Mouse (Mus musculus): ENCODE data around the gene Dusp27. TPM values are rescaled to one million over a fixed set of nuclear protein-coding genes. Genes with fewer than 3 reads are reported as not detected.

Gene Dusp27
- polyA plus RNA-seq, 2 experiments = 0.02 TPM; not detected in 1

GRCm38 (mm10) chr1:166056098-166056756, 71.5 kb downstream of the Dusp27 start:
- no peak overlapping the region for H3K9ac ChIP-seq (replicated peaks)
- WGBS (ENCODE audit: insufficient replicate concordance) = 45% methylated on average over 9 of the region's 9 CpGs
- DNase-seq (ENCODE audit: low read depth in 3 of 3, low spot score in 3 of 3) (no peak), ATAC-seq (ENCODE audit: insufficient read depth) (no peak)
- TF ChIP-seq CTCF (IDR thresholded peaks at IDR 0.05; ENCODE audit: low read depth) = no peak
- no peak for TF ChIP-seq EP300 (IDR thresholded peaks at IDR 0.05; ENCODE audit: low read depth)
- H3K4me1 ChIP-seq (replicated peaks; ENCODE audit: control insufficient read depth in 2 of 2, insufficient read depth in 2 of 2, low read length in 1 of 2) = peaks cover 0 to 4% of the 10 kb centered on the region in 2 experiments; a peak in 1 of 4 replicates
- H3K36me3 ChIP-seq (replicated peaks; ENCODE audit: control insufficient read depth, insufficient read depth, low read depth) = no peaks in the 10 kb centered on the region
- H3K4me2 ChIP-seq (ENCODE audit: low read depth) = no peak overlapping the region
- no peaks in the 10 kb centered on the region for H3K9me3 ChIP-seq (ENCODE audit: control insufficient read depth, low read length)
- no peak overlapping the region for H3K27ac ChIP-seq
- no peak overlapping the region for H3K4me3 ChIP-seq (ENCODE audit: insufficient read depth in 1 of 2, low read depth in 2 of 2, low read length in 2 of 2)
- H3K27me3 ChIP-seq (ENCODE audit: control insufficient read depth, insufficient read depth, low read length) = no peaks in the 10 kb centered on the region

GRCm38 (mm10) chr1:166053285-166053955, 74.3 kb downstream of the Dusp27 start:
- Histone ChIP-seq H3K9me3 (ENCODE audit: control insufficient read depth, low read length) (no peaks in the 10 kb centered on the region), H3K27me3 (ENCODE audit: control insufficient read depth, insufficient read depth, low read length) (peaks cover 9% of the 10 kb centered on the region), H3K4me3 (ENCODE audit: insufficient read depth in 1 of 2, low read depth in 2 of 2, low read length in 2 of 2) (no peak overlapping the region), H3K27ac (no peak overlapping the region), H3K9ac (replicated peaks) (no peak overlapping the region), H3K36me3 (replicated peaks; ENCODE audit: control insufficient read depth, insufficient read depth, low read depth) (no peaks in the 10 kb centered on the region), H3K4me1 (replicated peaks; ENCODE audit: control insufficient read depth in 2 of 2, insufficient read depth in 2 of 2, low read length in 1 of 2) (peaks cover 0 to 5% of the 10 kb centered on the region in 2 experiments; a peak in 2 of 4 replicates), H3K4me2 (ENCODE audit: low read depth) (no peak overlapping the region)
- TF ChIP-seq EP300 (IDR thresholded peaks at IDR 0.05; ENCODE audit: low read depth) (no peak), CTCF (IDR thresholded peaks at IDR 0.05; ENCODE audit: low read depth) (no peak)
- ATAC-seq (ENCODE audit: insufficient read depth) = no peak
- no peak for DNase-seq (ENCODE audit: low read depth in 3 of 3, low spot score in 3 of 3)
- WGBS (ENCODE audit: insufficient replicate concordance) = 11% methylated on average over 10 of the region's 10 CpGs

- H3K27me3 ChIP-seq (ENCODE audit: control insufficient read depth, insufficient read depth, low read length) = peaks cover 25% of the 10 kb centered on the region
- no peaks in the 10 kb centered on the region for H3K36me3 ChIP-seq (replicated peaks; ENCODE audit: control insufficient read depth, insufficient read depth, low read depth)
- ATAC-seq (ENCODE audit: insufficient read depth) (no peak), DNase-seq (ENCODE audit: low read depth in 3 of 3, low spot score in 3 of 3) (no peak)
- no peaks in the 10 kb centered on the region for H3K9me3 ChIP-seq (ENCODE audit: control insufficient read depth, low read length)
- H3K9ac ChIP-seq (replicated peaks) = no peak overlapping the region
- WGBS (ENCODE audit: insufficient replicate concordance) = 27% methylated on average over 11 of the region's 11 CpGs
- TF ChIP-seq EP300 (IDR thresholded peaks at IDR 0.05; ENCODE audit: low read depth) = no peak
- no peak for TF ChIP-seq CTCF (IDR thresholded peaks at IDR 0.05; ENCODE audit: low read depth)
- H3K4me3 ChIP-seq (ENCODE audit: insufficient read depth in 1 of 2, low read depth in 2 of 2, low read length in 2 of 2) = no peak overlapping the region
- H3K4me1 ChIP-seq (replicated peaks; ENCODE audit: control insufficient read depth in 2 of 2, insufficient read depth in 2 of 2, low read length in 1 of 2) = peaks cover 0 to 9% of the 10 kb centered on the region in 2 experiments; a peak in 2 of 4 replicates
- no peak overlapping the region for H3K27ac ChIP-seq
- H3K4me2 ChIP-seq (ENCODE audit: low read depth) = peak overlapping the region; percentile 65
Measured at GRCm38 (mm10) chr1:166049046-166049827, 78.5 kb downstream of the Dusp27 start.

GRCm38 (mm10) chr1:166048230-166048911, 79.4 kb downstream of the Dusp27 start:
- Histone ChIP-seq H3K27ac (no peak overlapping the region), H3K4me2 (ENCODE audit: low read depth) (peak overlapping the region; percentile 65), H3K9ac (replicated peaks) (no peak overlapping the region), H3K36me3 (replicated peaks; ENCODE audit: control insufficient read depth, insufficient read depth, low read depth) (no peaks in the 10 kb centered on the region), H3K9me3 (ENCODE audit: control insufficient read depth, low read length) (no peaks in the 10 kb centered on the region), H3K4me3 (ENCODE audit: insufficient read depth in 1 of 2, low read depth in 2 of 2, low read length in 2 of 2) (peak overlapping the region; percentile 10 to 33), H3K27me3 (ENCODE audit: control insufficient read depth, insufficient read depth, low read length) (peaks cover 25% of the 10 kb centered on the region), H3K4me1 (replicated peaks; ENCODE audit: control insufficient read depth in 2 of 2, insufficient read depth in 2 of 2, low read length in 1 of 2) (peaks cover 0 to 8% of the 10 kb centered on the region in 2 experiments; a peak in 2 of 4 replicates)
- TF ChIP-seq CTCF (IDR thresholded peaks at IDR 0.05; ENCODE audit: low read depth) (no peak), EP300 (IDR thresholded peaks at IDR 0.05; ENCODE audit: low read depth) (no peak)
- DNase-seq (ENCODE audit: low read depth in 3 of 3, low spot score in 3 of 3) = no peak
- no peak for ATAC-seq (ENCODE audit: insufficient read depth)
- under 1% methylated on average over 23 of the region's 23 CpGs for WGBS (ENCODE audit: insufficient replicate concordance)

Other genes with a start within 250 kb of the Dusp27 start
- gene Pou2f1, start 125.2 kb downstream of the Dusp27 start, polyA plus RNA-seq (2012; rRNA removed) = 1.6 and 1.9 TPM in 2 replicates
- 3.9 and 4.2 TPM in 2 replicates for gene Pou2f1, start 125.2 kb downstream of the Dusp27 start, polyA plus RNA-seq (2014; fragmentation: Nextera tagmentation; extraction: Ambion mirVana)
- 0.01 and 0.12 TPM in 2 replicates for gene Gpa33, start 2.3 kb upstream of the Dusp27 start, polyA plus RNA-seq (2012; rRNA removed)
- not detected in 2 replicates for gene Gpa33, start 2.3 kb upstream of the Dusp27 start, polyA plus RNA-seq (2014; fragmentation: Nextera tagmentation; extraction: Ambion mirVana)
- gene Mael, start 110.8 kb upstream of the Dusp27 start, polyA plus RNA-seq (2012; rRNA removed) = not detected in 2 replicates
- gene Mael, start 110.8 kb upstream of the Dusp27 start, polyA plus RNA-seq (2014; fragmentation: Nextera tagmentation; extraction: Ambion mirVana) = not detected in 2 replicates
- 0.03 TPM in 2 replicates for gene Ildr2, start 126.2 kb upstream of the Dusp27 start, polyA plus RNA-seq (2012; rRNA removed)
- gene Ildr2, start 126.2 kb upstream of the Dusp27 start, polyA plus RNA-seq (2014; fragmentation: Nextera tagmentation; extraction: Ambion mirVana) = not detected in 2 replicates